Mouse (Mus musculus) kidney, postnatal 4 days (tissue): ENCODE measurements around the gene Cnksr3.
A peak's percentile ranks its signal among the peaks of the same experiment; 100 is the strongest.

Source experiments
- DNase-seq, 2 experiments: peaks; one replicate each; pipeline ENCODE4 v3.0.0; 2021; ENCODE audit warnings: mixed read lengths in 2 of 2

The Cnksr3 gene

DNA sequence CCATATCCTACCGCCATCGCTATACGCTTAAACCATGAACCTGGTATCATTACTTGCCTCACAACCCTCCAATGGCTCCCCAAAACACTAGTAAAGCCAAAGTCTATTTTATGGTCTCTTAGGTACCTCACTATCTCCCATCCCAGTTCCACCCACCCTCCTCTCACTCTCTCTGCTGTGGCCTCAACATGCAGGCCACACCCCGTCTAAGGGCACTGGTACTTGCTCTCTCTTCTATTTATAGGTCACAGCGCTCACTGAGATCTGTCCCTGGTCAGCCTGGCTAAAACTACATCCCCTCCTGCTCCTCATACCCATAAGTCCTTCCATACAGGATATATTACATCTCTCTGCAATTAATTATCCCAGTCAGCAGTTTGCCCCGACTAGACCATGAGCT lies 16.1 kb downstream of the Cnksr3 start:
- no peak for DNase-seq

DNA sequence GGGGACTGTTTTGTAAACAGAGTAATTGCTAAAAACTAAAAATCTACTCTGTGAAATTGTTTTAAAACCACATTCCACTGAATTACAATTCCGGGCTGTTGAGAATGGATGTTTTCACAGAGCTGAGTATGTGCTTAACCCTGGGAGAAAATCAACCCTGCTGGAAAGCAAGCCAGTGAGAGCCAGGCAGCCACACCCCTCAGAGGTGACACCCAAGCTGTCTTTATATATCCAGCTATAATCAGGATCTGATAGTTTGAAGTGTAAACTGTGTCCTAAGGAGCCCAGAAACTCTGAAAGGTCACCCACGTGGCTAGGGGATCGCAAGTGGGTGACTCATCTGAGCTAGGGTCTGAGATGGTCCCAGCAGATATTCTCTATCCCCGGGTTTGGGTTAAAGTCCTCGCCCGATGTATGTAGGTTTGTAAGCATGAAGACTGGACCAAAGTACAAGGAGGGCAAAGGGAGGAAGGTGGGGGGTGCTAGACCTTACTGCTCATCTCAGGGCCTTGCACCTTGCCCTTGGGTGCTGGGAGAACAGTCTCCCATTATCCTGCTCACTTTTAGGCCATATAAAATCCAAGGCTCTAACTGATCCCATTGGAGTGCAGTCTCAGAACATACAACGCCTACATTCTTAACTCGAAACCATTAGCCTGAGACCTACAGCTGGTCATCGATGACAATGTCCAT lies 20.2 kb downstream of the Cnksr3 start:
- DNase-seq, result peak; percentile 46 to 67

GRCm38 (mm10) chr10:7189194-7189593 lies 22.8 kb downstream of the Cnksr3 start:
- DNase-seq, result no peak

DNA sequence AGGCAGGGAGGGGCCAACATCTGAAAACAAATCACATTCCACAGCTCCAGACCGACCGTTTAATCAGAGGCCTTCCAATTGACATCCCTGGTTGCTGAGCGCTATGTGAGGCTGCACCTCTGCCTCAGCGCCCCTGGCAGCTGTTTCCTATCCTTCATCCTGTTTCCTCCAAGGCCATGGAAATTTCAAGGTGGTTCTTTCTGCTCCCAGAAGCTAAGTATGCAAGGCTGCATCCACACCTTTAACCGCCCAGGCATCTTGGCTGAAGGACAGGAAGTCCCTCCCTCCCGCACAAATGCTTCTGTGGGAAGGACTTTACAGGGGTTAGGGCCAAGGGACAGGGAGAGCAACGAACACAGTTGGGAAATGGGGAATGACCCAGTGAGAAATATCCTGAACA lies 24.2 kb downstream of the Cnksr3 start:
- peak; percentile 34 to 62 for DNase-seq

GRCm38 (mm10) chr10:7186992-7187391 lies 25.0 kb downstream of the Cnksr3 start:
- no peak for DNase-seq

DNA sequence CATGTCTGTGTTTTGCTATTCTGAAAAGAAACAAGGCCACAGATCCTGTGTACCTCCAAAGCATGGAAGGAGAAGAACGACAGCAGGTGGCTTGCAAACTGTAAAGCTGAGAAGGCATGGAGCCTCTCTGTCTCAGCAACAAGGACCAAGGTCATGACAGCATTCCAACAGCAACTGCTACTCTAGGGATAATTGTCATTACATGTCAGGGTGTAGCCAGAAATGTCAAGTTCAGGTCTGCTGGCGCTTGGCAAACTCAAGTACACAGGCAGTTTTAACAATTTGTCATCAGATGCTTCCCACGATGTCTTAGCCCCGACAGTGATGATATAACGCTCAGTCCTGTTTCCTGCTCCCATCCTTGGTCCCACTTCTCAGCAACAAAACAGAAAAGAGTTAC lies 26.0 kb downstream of the Cnksr3 start:
- DNase-seq, result no peak

DNA sequence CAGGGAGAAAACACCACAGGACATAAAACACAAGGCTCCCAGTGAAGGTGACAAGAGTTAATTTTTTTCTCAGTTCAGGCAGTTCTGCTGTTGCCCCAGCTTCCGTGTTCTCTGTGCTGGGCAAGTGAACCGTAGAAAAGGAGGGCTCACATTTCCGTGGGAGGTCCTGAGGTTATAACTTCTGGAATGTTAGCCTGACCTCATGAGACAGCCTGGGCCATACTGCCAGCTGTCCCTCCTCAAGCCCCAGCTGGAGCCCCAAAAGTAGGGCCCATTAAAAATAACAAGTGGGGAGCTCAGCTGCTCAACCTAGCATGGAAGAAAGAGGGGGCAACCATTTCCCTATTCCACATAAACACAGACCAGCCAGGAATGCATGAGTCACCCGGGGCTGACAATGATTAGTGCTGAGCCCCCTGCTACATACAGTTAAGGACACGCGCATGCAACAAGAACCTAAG lies 28.8 kb downstream of the Cnksr3 start:
- peak; percentile 68 to 81 for DNase-seq

DNA sequence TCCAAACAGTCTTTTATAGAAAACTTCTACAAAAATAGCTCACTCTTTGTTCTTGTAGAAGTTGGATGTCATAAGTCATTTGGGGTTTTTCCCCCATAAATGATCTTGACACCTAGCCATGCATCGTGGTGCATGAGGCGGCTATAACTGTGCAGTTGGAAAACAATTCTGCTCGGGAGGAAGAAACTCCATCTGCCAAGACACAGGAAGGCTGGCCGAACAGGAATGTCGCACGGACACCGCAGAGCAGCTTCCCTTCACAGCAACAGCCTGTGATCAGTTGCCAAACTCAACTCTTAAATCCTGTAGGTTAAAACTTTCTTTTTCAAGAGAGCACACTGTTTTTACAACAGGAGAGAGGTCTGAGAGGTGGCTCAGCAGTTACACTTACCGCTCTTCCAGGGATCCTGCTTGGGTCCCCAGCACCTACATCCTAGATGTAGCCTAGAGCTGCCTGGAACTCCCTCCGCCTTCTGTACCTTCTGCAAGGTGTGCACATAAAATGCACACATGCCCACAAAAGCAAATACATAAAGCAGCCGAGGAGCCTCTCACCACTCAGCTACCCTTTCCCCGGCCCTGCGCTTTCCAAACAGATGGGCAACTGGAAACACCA lies 29.4 kb downstream of the Cnksr3 start:
- DNase-seq, result peak; percentile 62 to 74

- DNase-seq, result peak in 1 of 2 experiments; percentile 35
Measured at GRCm38 (mm10) chr10:7180296-7180695, 31.7 kb downstream of the Cnksr3 start.

GRCm38 (mm10) chr10:7178571-7178970 lies 33.5 kb downstream of the Cnksr3 start:
- no peak for DNase-seq

DNA sequence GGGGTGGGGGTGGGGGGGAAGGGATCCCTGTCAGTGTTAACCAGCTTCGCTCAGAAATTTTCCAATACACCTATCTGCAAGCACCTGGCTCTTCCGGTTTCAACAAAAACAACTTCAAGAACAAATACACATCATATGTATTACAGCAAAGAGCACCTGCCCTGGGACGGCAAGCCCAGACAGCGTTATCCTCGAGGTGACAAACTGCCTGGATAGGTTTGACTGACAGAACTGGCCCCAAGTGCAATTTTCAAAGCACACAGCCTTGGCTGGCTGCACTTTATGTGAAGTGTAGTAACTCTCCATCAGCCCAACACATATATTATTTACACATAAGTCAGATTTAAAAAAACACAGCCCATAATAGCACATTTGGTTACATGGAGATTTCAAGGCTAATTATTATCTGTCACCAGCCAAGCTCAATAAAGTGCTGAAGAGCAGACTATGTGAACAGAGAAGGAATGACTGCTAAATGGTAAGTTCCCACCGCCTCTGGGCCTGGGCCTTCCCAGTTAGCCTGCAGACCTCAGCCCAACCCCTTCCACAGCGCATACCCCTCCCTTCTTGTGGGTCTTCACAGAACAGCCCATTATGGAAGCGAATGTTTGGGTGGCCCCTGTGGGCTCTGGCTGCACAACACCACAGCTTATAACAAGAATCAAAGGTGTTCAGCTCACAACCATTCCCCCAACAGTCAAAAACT lies 35.7 kb downstream of the Cnksr3 start:
- DNase-seq, result no peak

- DNase-seq, result no peak
Measured at GRCm38 (mm10) chr10:7174480-7174879, 37.6 kb downstream of the Cnksr3 start.

DNA sequence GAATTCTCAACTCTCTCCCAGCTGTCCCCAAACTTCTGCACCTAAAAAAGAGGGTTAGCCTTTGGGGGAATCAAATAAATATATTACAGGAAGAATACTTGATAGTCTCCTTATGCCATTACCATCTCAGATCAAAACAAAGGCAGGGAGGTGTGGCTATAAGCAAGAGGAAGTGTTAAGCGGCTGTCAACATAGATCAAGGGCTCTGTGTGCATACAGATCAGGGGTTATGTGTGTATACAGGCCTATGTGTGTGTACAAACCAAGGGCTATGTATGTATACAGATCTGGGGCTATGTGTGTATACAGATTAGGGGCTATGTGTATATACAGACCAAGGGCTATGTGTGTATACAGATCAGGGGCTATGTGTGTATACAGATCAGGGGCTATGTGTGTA lies 38.9 kb downstream of the Cnksr3 start:
- DNase-seq, result no peak

- no peak for DNase-seq
Measured at GRCm38 (mm10) chr10:7170434-7170833, 41.6 kb downstream of the Cnksr3 start.

DNA sequence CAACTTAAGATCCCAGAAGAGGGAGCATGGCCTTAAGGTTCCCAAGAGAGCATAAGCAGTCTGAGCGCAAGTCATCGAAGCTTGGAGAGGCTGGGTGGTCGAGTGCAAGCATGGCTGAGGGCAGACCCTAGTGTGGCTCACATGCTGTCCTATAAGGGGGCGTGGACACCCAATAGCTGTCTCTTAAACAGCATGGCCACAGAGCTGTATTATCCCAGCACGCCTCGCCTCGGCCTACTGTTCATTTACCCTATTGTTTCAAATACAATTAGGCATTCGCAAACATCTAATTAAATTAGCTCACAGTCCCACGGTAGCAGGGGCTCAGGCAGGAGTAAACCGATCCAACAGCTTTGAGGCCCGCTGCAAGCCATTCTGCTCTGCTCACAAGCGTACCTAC lies 49.0 kb downstream of the Cnksr3 start:
- no peak for DNase-seq

GRCm38 (mm10) chr10:7159061-7159511 lies 53.0 kb downstream of the Cnksr3 start:
- DNase-seq, result peak; percentile 48 to 71

- DNase-seq, result peak; percentile 66 to 79
Measured at GRCm38 (mm10) chr10:7158285-7159060, 53.6 kb downstream of the Cnksr3 start.

- no peak for DNase-seq
Measured at GRCm38 (mm10) chr10:7154877-7155276, 57.2 kb downstream of the Cnksr3 start.

GRCm38 (mm10) chr10:7152926-7153325 lies 59.1 kb downstream of the Cnksr3 start:
- no peak for DNase-seq

DNA sequence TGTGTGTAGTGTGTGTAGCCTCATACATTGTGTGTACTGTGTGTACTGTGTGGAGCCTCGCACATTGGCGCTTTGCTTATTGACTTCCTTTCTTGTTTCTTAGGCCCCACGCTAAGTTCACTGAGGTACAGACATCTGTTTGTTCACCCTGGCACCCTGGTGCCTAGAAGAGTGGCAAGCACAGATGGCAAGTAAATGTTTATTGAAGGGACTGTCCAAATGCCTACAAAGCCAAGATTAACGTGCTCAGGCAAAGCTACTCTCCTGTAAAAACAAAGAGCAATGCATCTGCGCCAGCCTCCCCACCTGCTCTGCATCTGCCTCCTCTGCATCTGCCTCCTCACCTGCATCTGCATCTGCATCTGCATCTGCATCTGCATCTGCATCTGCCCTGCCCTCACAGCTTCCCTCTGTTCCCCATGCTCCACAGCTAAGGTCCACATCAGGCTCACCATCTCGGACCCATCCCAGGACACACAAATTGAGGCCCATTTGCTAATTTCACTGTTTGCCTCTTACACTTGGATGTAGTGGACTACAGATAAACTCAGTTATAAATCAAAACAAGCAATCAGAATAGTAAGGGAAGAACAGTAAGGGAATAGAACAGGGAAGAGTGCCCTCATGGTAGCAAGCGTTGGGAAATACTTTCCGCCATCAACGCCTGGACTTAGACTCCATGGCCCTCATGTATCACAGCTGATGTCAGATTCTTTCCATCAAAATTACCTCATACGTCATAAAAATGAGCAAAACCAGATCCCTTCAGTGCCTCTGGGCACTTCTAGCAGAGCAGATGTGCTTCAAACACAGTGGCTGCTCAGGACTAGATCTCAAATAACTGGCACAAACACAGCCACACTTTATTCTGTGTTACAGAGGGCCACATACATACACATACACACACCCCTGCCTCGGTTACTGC lies 62.1 kb downstream of the Cnksr3 start:
- DNase-seq, result no peak

- peak; percentile 25 to 40 for DNase-seq
Measured at GRCm38 (mm10) chr10:7145614-7146013, 66.4 kb downstream of the Cnksr3 start.
